In the genomic region with DNA sequence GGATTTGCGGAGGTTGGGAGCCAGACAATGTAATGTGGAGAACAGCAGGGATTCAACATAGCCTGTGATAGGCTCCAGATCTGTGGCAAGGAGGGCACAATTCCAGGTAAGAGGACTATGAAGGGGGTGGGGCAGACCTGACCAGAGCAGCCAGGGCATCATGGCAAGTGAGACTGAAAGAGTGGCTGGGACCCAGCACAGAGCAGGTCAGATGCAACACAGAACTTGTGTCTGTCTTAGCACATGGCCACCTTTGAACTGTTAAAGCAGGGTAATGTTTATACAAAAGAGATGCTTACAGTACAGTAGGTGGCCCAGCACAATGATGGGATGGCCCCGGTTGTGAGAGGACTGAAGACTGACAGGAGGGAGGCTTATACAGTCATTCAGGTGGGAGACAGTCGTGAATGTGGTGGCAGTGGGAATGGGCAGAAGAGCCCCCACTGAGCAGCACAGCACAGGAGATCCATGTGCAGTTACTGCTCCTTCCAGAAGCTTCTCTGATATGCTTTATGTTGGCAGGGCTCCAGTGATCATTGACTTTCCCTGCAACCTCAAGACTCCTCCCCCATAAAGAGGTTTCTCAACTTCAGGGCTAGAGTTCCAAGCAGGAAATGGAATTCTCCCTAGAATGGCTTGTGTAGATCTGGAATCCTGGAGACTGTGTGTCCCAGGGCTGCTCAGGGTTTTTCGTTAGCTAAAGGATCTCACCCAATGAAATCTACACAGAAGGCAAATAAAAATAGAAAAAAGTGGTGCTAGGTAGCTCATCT, we compare ENCODE assay signal across 16 mouse cellular contexts. TPM values are rescaled to one million over a fixed set of nuclear protein-coding genes. Genes with fewer than 3 reads are reported as not detected.
DNase-seq lines count a peak whose midpoint lies in the region; ATAC-seq and TF ChIP-seq lines count a peak whose summit lies in the region.
"Had no signal": no experiment of that assay in that cellular context is flagged by ENCODE, and none has a peak within 500 bp of the region (broad histone marks: within the 10 kb centered on the region; RNA-seq: fewer than 3 reads in every experiment).

No protein-coding gene starts in this region.

- H3K4me1 ChIP-seq in kidney, adult 2 months (ENCODE audit: control insufficient read depth, insufficient read depth, low read length) = no peaks in the 10 kb centered on the region
- no peaks in the 10 kb centered on the region for H3K4me1 ChIP-seq in kidney, embryonic 14.5 days (ENCODE audit: control insufficient read depth, insufficient read depth, low read length)
- peaks cover 9% of the 10 kb centered on the region; the same call in 1 of the 2 replicates for H3K4me1 ChIP-seq in limb, embryonic 15.5 days
- H3K4me1 ChIP-seq: hindbrain, embryonic 10.5 days; neural tube, embryonic 13.5 days; stomach, embryonic 15.5 days had no signal

- H3K9me3 ChIP-seq in kidney, embryonic 14.5 days (ENCODE audit: control insufficient read depth, low read length) = no peaks in the 10 kb centered on the region
- H3K9me3 ChIP-seq in limb, embryonic 15.5 days = no peaks in the 10 kb centered on the region
- H3K9me3 ChIP-seq: hindbrain, embryonic 10.5 days; neural tube, embryonic 13.5 days; stomach, embryonic 15.5 days had no signal

- H3K4me3 ChIP-seq in kidney, adult 2 months (ENCODE audit: insufficient read depth, low read depth, low read length) = no peak overlapping the region
- no peak overlapping the region for H3K4me3 ChIP-seq in kidney, embryonic 14.5 days (ENCODE audit: low read length)
- H3K4me3 ChIP-seq in limb, embryonic 15.5 days = no peak overlapping the region
- H3K4me3 ChIP-seq: erythroblast, embryonic 14.5 days; hindbrain, embryonic 10.5 days; neural tube, embryonic 13.5 days; stomach, embryonic 15.5 days had no signal

- H3K27ac ChIP-seq in kidney, adult 2 months (ENCODE audit: insufficient read depth, low read depth, low read length) = no peak overlapping the region
- H3K27ac ChIP-seq in kidney, embryonic 14.5 days (ENCODE audit: low read depth, low read length) = no peak overlapping the region
- H3K27ac ChIP-seq in limb, embryonic 15.5 days = 0 out of 2 replicates have a peak overlapping the region, but pooled peaks have one; percentile 5
- H3K27ac ChIP-seq: hindbrain, embryonic 10.5 days; neural tube, embryonic 13.5 days; stomach, embryonic 15.5 days had no signal

- no peak overlapping the region for H3K4me2 ChIP-seq in kidney, embryonic 14.5 days (replicated peaks; ENCODE audit: low read depth, low read length)
- no peak overlapping the region for H3K4me2 ChIP-seq in limb, embryonic 15.5 days
- H3K4me2 ChIP-seq: midbrain, embryonic 11.5 days; neural tube, embryonic 13.5 days; stomach, embryonic 15.5 days had no signal

- ATAC-seq in kidney, embryonic 14.5 days (ENCODE audit: low FRiP score, low TSS enrichment) = no peak
- ATAC-seq in limb, embryonic 15.5 days (ENCODE audit: insufficient number of reproducible peaks, low FRiP score, low TSS enrichment, low read depth) = peak; percentile 58; the same call in 1 of the 2 replicates
- ATAC-seq: activated CD4-positive, CD25-positive, alpha-beta regulatory T cell, adult 4 months had no signal

- no peaks in the 10 kb centered on the region for H3K36me3 ChIP-seq in kidney, adult 2 months (ENCODE audit: control insufficient read depth, insufficient read depth, low read length)
- H3K36me3 ChIP-seq in kidney, embryonic 14.5 days (ENCODE audit: control insufficient read depth, insufficient read depth, low read length) = no peaks in the 10 kb centered on the region
- no peaks in the 10 kb centered on the region for H3K36me3 ChIP-seq in limb, embryonic 15.5 days
- H3K36me3 ChIP-seq: hindbrain, embryonic 10.5 days; neural tube, embryonic 13.5 days; stomach, embryonic 15.5 days had no signal

- H3K9ac ChIP-seq in kidney, embryonic 14.5 days (ENCODE audit: low read depth, low read length) = no peak overlapping the region
- H3K9ac ChIP-seq in limb, embryonic 15.5 days = no peak overlapping the region
- H3K9ac ChIP-seq: neural tube, embryonic 13.5 days; stomach, embryonic 15.5 days had no signal

- no peak for TF ChIP-seq POLR2A in kidney, adult 2 months (IDR thresholded peaks at IDR 0.05; ENCODE audit: low read depth, low read length)

- no peaks in the 10 kb centered on the region for H3K27me3 ChIP-seq in kidney, adult 2 months (replicated peaks; ENCODE audit: control insufficient read depth, insufficient read depth, low read length)
- no peaks in the 10 kb centered on the region for H3K27me3 ChIP-seq in kidney, embryonic 14.5 days (ENCODE audit: control insufficient read depth, insufficient read depth, low read length)
- H3K27me3 ChIP-seq in limb, embryonic 15.5 days = no peaks in the 10 kb centered on the region
- H3K27me3 ChIP-seq: neural tube, embryonic 13.5 days; stomach, embryonic 15.5 days had no signal

- TF ChIP-seq CTCF in kidney, adult 2 months (conservative IDR thresholded peaks at IDR 0.05; ENCODE audit: insufficient read depth, insufficient read length, low read depth, low read length) = no peak

- peak; percentile 49 for DNase-seq in adrenal gland, postnatal 14 days
- no peak for DNase-seq in adrenal gland, adult 18-20 months (ENCODE audit: low spot score in 2 of 2)
- peak; percentile 5 for DNase-seq in kidney, adult 2 months
- DNase-seq in 3T3-L1 (ENCODE audit: low read depth, low spot score) = peak; percentile 15
- DNase-seq in layer of hippocampus, postnatal 36 days = no peak
- no peak for DNase-seq in gastrocnemius, adult 18-20 months (ENCODE audit: low spot score)
- DNase-seq: left cerebral cortex, postnatal 4 days had no signal

- 72% methylated on average over 4 of the region's 4 CpGs for WGBS in kidney, adult 2 months
- WGBS in kidney, embryonic 14.5 days = 83% methylated on average over 4 of the region's 4 CpGs
- 65% methylated on average over 4 of the region's 4 CpGs for WGBS in limb, embryonic 15.5 days

RNA-seq across cellular contexts. Expression of a gene that starts 27.5 kb away (rescaled TPM):
- 0.07 and 0.08 TPM in 2 replicates for total RNA-seq in adrenal gland, postnatal 14 days (2021)
- total RNA-seq in adrenal gland, adult 18-20 months (2021) = not detected
- polyA plus RNA-seq in kidney, adult 2 months (2012; rRNA removed) = 0.04 and 0.14 TPM in 2 replicates
- polyA plus RNA-seq in kidney, embryonic 14.5 days (2014; fragmentation: Nextera tagmentation; extraction: Ambion mirVana) = 0.14 TPM in 1 of 2 replicates, not detected in the other
- 30.7 and 32.4 TPM in 2 replicates for polyA plus RNA-seq in limb, embryonic 15.5 days (2015; fragmentation: Nextera tagmentation; extraction: Ambion mirVana)
- 1 to 10 TPM; 1.8 to 2.2 TPM for total RNA-seq in layer of hippocampus, postnatal 36 days (2021)
- total RNA-seq in gastrocnemius, adult 18-20 months (2021) = under 1 TPM in 1 of 2 experiments, not detected in 1; 0.07 TPM
- polyA plus RNA-seq: activated CD4-positive, CD25-positive, alpha-beta regulatory T cell, adult 4 months; erythroblast, embryonic 14.5 days; midbrain, embryonic 11.5 days had no signal

RNA-seq across cellular contexts. Expression of a gene that starts 40.4 kb away (rescaled TPM):
- 0.23 and 0.26 TPM in 2 replicates for total RNA-seq in adrenal gland, postnatal 14 days (2021)
- total RNA-seq in adrenal gland, adult 18-20 months (2021) = under 1 TPM; 0.40 to 0.42 TPM
- polyA plus RNA-seq in kidney, adult 2 months (2012; rRNA removed) = 0.03 TPM in 2 replicates
- polyA plus RNA-seq in kidney, embryonic 14.5 days (2014; fragmentation: Nextera tagmentation; extraction: Ambion mirVana) = 0.06 and 0.12 TPM in 2 replicates
- 0.08 and 0.12 TPM in 2 replicates for polyA plus RNA-seq in limb, embryonic 15.5 days (2015; fragmentation: Nextera tagmentation; extraction: Ambion mirVana)
- total RNA-seq in layer of hippocampus, postnatal 36 days (2021) = not detected
- total RNA-seq in gastrocnemius, adult 18-20 months (2021) = under 1 TPM; 0.05 to 0.14 TPM
- total RNA-seq: layer of hippocampus, adult 18-20 months; left cerebral cortex, postnatal 4 days had no signal
- polyA plus RNA-seq: erythroblast, embryonic 14.5 days; midbrain, embryonic 11.5 days had no signal

Comparison
In these comparisons a context has a peak if more than half of its experiments do, and no peak if none do; other contexts are left out.
1. DNase-seq: peak in adrenal gland, postnatal 14 days (single experiment), kidney, adult 2 months (single experiment) and 3T3-L1 (single experiment); none in adrenal gland, adult 18-20 months (0 of 2), layer of hippocampus, postnatal 36 days (0 of 2) and gastrocnemius, adult 18-20 months (single experiment).